Mouse (Mus musculus): Measurements from ENCODE around the gene Cstf3. TPM values are rescaled to one million over a fixed set of nuclear protein-coding genes. Genes with fewer than 3 reads are reported as not detected.
A peak's percentile ranks its signal among the peaks of the same experiment; 100 is the strongest.

Gene Cstf3
- total and polyA plus RNA-seq, 3 experiments, result 11.6 to 126 (median 35.7) TPM

GRCm38 (mm10) chr2:104558938-104559337 lies 31.4 kb upstream of the Cstf3 start:
- TF ChIP-seq E2F4 (IDR thresholded peaks at IDR 0.05; ENCODE audit: borderline replicate concordance, low read depth, low read length) (no peak), MAX (IDR thresholded peaks at IDR 0.05; ENCODE audit: low read length) (no peak), RCOR1 (IDR thresholded peaks at IDR 0.05; ENCODE audit: low read depth, low read length) (no peak), EP300 (IDR thresholded peaks at IDR 0.05; ENCODE audit: low read depth in 1 of 2, low read length in 2 of 2) (no peak), BHLHE40 (IDR thresholded peaks at IDR 0.05; ENCODE audit: borderline replicate concordance, low read depth, low read length) (no peak), UBTF (IDR thresholded peaks at IDR 0.05; ENCODE audit: borderline replicate concordance, insufficient read depth, low read depth, low read length) (no peak), SIN3A (IDR thresholded peaks at IDR 0.05; ENCODE audit: low read length) (no peak), ZKSCAN1 (IDR thresholded peaks at IDR 0.05; ENCODE audit: low read depth, low read length) (no peak), MYC (IDR thresholded peaks at IDR 0.05; ENCODE audit: low read depth, low read length) (no peak), MAFK (IDR thresholded peaks at IDR 0.05; ENCODE audit: borderline replicate concordance, low read depth, low read length) (no peak), POLR2AphosphoS2 (IDR thresholded peaks at IDR 0.05; ENCODE audit: low read length) (no peak), TCF12 (IDR thresholded peaks at IDR 0.05; ENCODE audit: low read depth, low read length) (no peak), TAL1 (IDR thresholded peaks at IDR 0.05; ENCODE audit: low read length) (no peak), MYB (IDR thresholded peaks at IDR 0.05; ENCODE audit: low read depth, low read length) (no peak), NRF1 (IDR thresholded peaks at IDR 0.05; ENCODE audit: insufficient read depth, low read depth, low read length, poor library complexity, severe bottlenecking) (no peak), RAD21 (IDR thresholded peaks at IDR 0.05; ENCODE audit: low read depth, low read length) (no peak)
- H3K27me3 ChIP-seq (ENCODE audit: control insufficient read depth in 1 of 2, insufficient read depth in 2 of 2, low read length in 2 of 2), result peaks cover 0 to 2% of the 10 kb centered on the region in 2 experiments; a peak in 1 of 4 replicates
- no peak overlapping the region for H3K27ac ChIP-seq (ENCODE audit: control insufficient read depth, low read depth, low read length)
- H3K36me3 ChIP-seq (ENCODE audit: control insufficient read depth in 1 of 2, insufficient read depth in 2 of 2, low read length in 2 of 2), result no peaks in the 10 kb centered on the region
- H3K9me3 ChIP-seq (replicated peaks; ENCODE audit: insufficient read depth, low read length), result no peaks in the 10 kb centered on the region
- H3K4me3 ChIP-seq (ENCODE audit: control insufficient read depth in 1 of 2, insufficient read depth in 1 of 2, low read depth in 2 of 2, low read length in 2 of 2), result no peak overlapping the region
- H3K79me2 ChIP-seq (ENCODE audit: control insufficient read depth, insufficient read depth, low read length, poor library complexity), result no peaks in the 10 kb centered on the region
- no peak overlapping the region for H3K9ac ChIP-seq (ENCODE audit: control insufficient read depth, low read depth, low read length, poor library complexity, severe bottlenecking)
- peak; percentile 6 for DNase-seq (ENCODE audit: low read depth, low spot score)
- H3K4me1 ChIP-seq (ENCODE audit: control insufficient read depth in 1 of 2, insufficient read depth in 2 of 2, low read length in 2 of 2), result peaks cover 0 to 3% of the 10 kb centered on the region in 2 experiments; a peak in 1 of 4 replicates

GRCm38 (mm10) chr2:104559591-104560380 lies 30.5 kb upstream of the Cstf3 start:
- no peak overlapping the region for H3K27ac ChIP-seq (ENCODE audit: control insufficient read depth, low read depth, low read length)
- no peaks in the 10 kb centered on the region for H3K79me2 ChIP-seq (ENCODE audit: control insufficient read depth, insufficient read depth, low read length, poor library complexity)
- no peak for DNase-seq (ENCODE audit: low read depth, low spot score)
- TF ChIP-seq ZC3H11A (IDR thresholded peaks at IDR 0.05; ENCODE audit: low read depth, low read length) (no peak), TCF12 (IDR thresholded peaks at IDR 0.05; ENCODE audit: low read depth, low read length) (no peak), CHD1 (IDR thresholded peaks at IDR 0.05; ENCODE audit: low read depth, low read length) (no peak), POLR2AphosphoS2 (IDR thresholded peaks at IDR 0.05; ENCODE audit: low read length) (no peak), GABPA (IDR thresholded peaks at IDR 0.05; ENCODE audit: low read depth, low read length) (no peak), USF1 (IDR thresholded peaks at IDR 0.05; ENCODE audit: low read depth, low read length) (no peak), CHD2 (IDR thresholded peaks at IDR 0.05; ENCODE audit: low read length) (no peak), BHLHE40 (IDR thresholded peaks at IDR 0.05; ENCODE audit: borderline replicate concordance, low read depth, low read length) (no peak), ZKSCAN1 (IDR thresholded peaks at IDR 0.05; ENCODE audit: low read depth, low read length) (no peak), TAL1 (IDR thresholded peaks at IDR 0.05; ENCODE audit: low read length) (no peak), HCFC1 (IDR thresholded peaks at IDR 0.05; ENCODE audit: low read depth, low read length) (no peak), RCOR1 (IDR thresholded peaks at IDR 0.05; ENCODE audit: low read depth, low read length) (no peak), ZNF384 (IDR thresholded peaks at IDR 0.05; ENCODE audit: low read depth, low read length) (no peak), EP300 (IDR thresholded peaks at IDR 0.05; ENCODE audit: low read depth in 1 of 2, low read length in 2 of 2) (no peak), UBTF (IDR thresholded peaks at IDR 0.05; ENCODE audit: borderline replicate concordance, insufficient read depth, low read depth, low read length) (no peak), MAFK (IDR thresholded peaks at IDR 0.05; ENCODE audit: borderline replicate concordance, low read depth, low read length) (no peak), MYC (IDR thresholded peaks at IDR 0.05; ENCODE audit: low read depth, low read length) (no peak), ETS1 (IDR thresholded peaks at IDR 0.05; ENCODE audit: low read depth, low read length) (no peak), GATA1 (IDR thresholded peaks at IDR 0.05; ENCODE audit: low read depth, low read length) (no peak), TBP (IDR thresholded peaks at IDR 0.05; ENCODE audit: low read depth, low read length) (no peak)
- H3K4me1 ChIP-seq (ENCODE audit: control insufficient read depth in 1 of 2, insufficient read depth in 2 of 2, low read length in 2 of 2), result peaks cover 0 to 3% of the 10 kb centered on the region in 2 experiments; a peak in 1 of 4 replicates
- no peak overlapping the region for H3K4me3 ChIP-seq (ENCODE audit: control insufficient read depth in 1 of 2, insufficient read depth in 1 of 2, low read depth in 2 of 2, low read length in 2 of 2)
- no peak overlapping the region for H3K9ac ChIP-seq (ENCODE audit: control insufficient read depth, low read depth, low read length, poor library complexity, severe bottlenecking)
- no peaks in the 10 kb centered on the region for H3K9me3 ChIP-seq (replicated peaks; ENCODE audit: insufficient read depth, low read length)
- H3K27me3 ChIP-seq (ENCODE audit: control insufficient read depth in 1 of 2, insufficient read depth in 2 of 2, low read length in 2 of 2), result peaks cover 0 to 2% of the 10 kb centered on the region in 2 experiments; a peak in 1 of 4 replicates
- H3K36me3 ChIP-seq (ENCODE audit: control insufficient read depth in 1 of 2, insufficient read depth in 2 of 2, low read length in 2 of 2), result no peaks in the 10 kb centered on the region

Data from MEL (cell line).